Mouse (Mus musculus) CH12.LX (cell line): ENCODE measurements around the gene Nudt15. TPM values are rescaled to one million over a fixed set of nuclear protein-coding genes. Genes with fewer than 3 reads are reported as not detected.

Experiments used
- DNase-seq: peaks from one replicate; pipeline ENCODE4 v3.0.0-alpha.2; 2013; ENCODE audit errors: extremely low read depth
- H3K27ac ChIP-seq: 2 replicates; pipeline ENCODE4 v1.5.1; 2012; ENCODE audit warnings: low read depth, mild to moderate bottlenecking, control low read depth, moderate library complexity; ENCODE audit not compliant: insufficient read depth
- H3K27me3 ChIP-seq: replicated peaks from 2 replicates; pipeline ENCODE3; 2012; ENCODE audit warnings: inconsistent platforms
- H3K36me3 ChIP-seq, 2 experiments: replicated peaks in 1 of 2; 2 replicates each; pipeline versions ENCODE3 to v1.6.1; 2012; ENCODE audit warnings: inconsistent platforms in 1 of 2, low read length in 1 of 2, mild to moderate bottlenecking in 1 of 2, mixed read lengths in 1 of 2, moderate library complexity in 1 of 2; ENCODE audit not compliant: control insufficient read depth in 1 of 2, insufficient read depth in 1 of 2
- H3K4me1 ChIP-seq, 2 experiments: 2 replicates each; pipeline ENCODE4 v1.6.1; 2012; ENCODE audit warnings: inconsistent platforms in 1 of 2, moderate library complexity in 1 of 2; ENCODE audit not compliant: insufficient read depth in 2 of 2, control insufficient read depth in 1 of 2
- H3K4me2 ChIP-seq: 2 replicates; pipeline ENCODE4 v1.6.1; 2012; ENCODE audit warnings: low read depth, mild to moderate bottlenecking, control low read depth; ENCODE audit not compliant: poor library complexity, insufficient read depth, severe bottlenecking
- H3K4me3 ChIP-seq, 3 experiments: fragments of 150-350 bp in 1 of 3; sonication (generic) in 1 of 3; replicated peaks in 1 of 3; 2 replicates each; pipeline versions ENCODE3 to v1.5.1; 2011 to 2012; ENCODE audit warnings: low read depth in 2 of 3, low read length in 2 of 3, mild to moderate bottlenecking in 2 of 3, moderate library complexity in 2 of 3, control low read depth in 1 of 3, improper control_type of control experiment in 1 of 3, inconsistent platforms in 1 of 3, mixed read lengths in 1 of 3; ENCODE audit not compliant: poor library complexity in 1 of 3
- H3K79me2 ChIP-seq: replicated peaks from 2 replicates; pipeline ENCODE4 v1.6.1; 2012; ENCODE audit warnings: mild to moderate bottlenecking, moderate library complexity; ENCODE audit not compliant: control insufficient read depth, poor library complexity, insufficient read depth, severe bottlenecking; ENCODE audit errors: extremely low read depth
- H3K9ac ChIP-seq: 2 replicates; pipeline ENCODE4 v1.6.1; 2012; ENCODE audit warnings: low read depth, mild to moderate bottlenecking, control low read depth, moderate library complexity; ENCODE audit not compliant: insufficient read depth
- H3K9me3 ChIP-seq: replicated peaks from 2 replicates; pipeline ENCODE3; 2012; ENCODE audit warnings: low read length, inconsistent platforms, mixed read lengths
- BHLHE40 ChIP-seq: IDR thresholded peaks from 2 replicates; pipeline ENCODE4 v1.6.1; 2011; ENCODE audit warnings: mild to moderate bottlenecking, low read depth, low read length, improper control_type of control experiment
- CHD1 ChIP-seq: IDR thresholded peaks from 2 replicates; pipeline ENCODE4 v1.6.1; 2012; ENCODE audit warnings: low read depth, low read length, improper control_type of control experiment, inconsistent platforms
- CHD2 ChIP-seq: IDR thresholded peaks from 2 replicates; pipeline ENCODE4 v1.6.1; 2011; ENCODE audit warnings: low read length, improper control_type of control experiment
- CTCF ChIP-seq, 2 experiments: IDR thresholded peaks in 1 of 2; conservative IDR thresholded peaks in 1 of 2; 2 replicates each; pipeline ENCODE4 v1.5.1; 2011 to 2012; ENCODE audit warnings: low read depth in 2 of 2, low read length in 2 of 2, improper control_type of control experiment in 1 of 2, inconsistent platforms in 1 of 2, mild to moderate bottlenecking in 1 of 2, moderate library complexity in 1 of 2
- E2F4 ChIP-seq: IDR thresholded peaks from 2 replicates; pipeline ENCODE4 v1.6.1; 2011; ENCODE audit warnings: low read depth, low read length, improper control_type of control experiment; ENCODE audit not compliant: insufficient replicate concordance
- ELF1 ChIP-seq: IDR thresholded peaks from 2 replicates; pipeline ENCODE4 v1.6.1; 2014; ENCODE audit warnings: low read depth, mild to moderate bottlenecking, inconsistent platforms, low read length, improper control_type of control experiment
- ETS1 ChIP-seq: conservative IDR thresholded peaks from 2 replicates; pipeline ENCODE4 v1.6.1; 2012; ENCODE audit warnings: low read depth, mild to moderate bottlenecking, inconsistent platforms, low read length, improper control_type of control experiment, moderate library complexity
- IRF4 ChIP-seq: IDR thresholded peaks from 2 replicates; pipeline ENCODE4 v1.6.1; 2014; ENCODE audit warnings: low read depth, mild to moderate bottlenecking, inconsistent platforms, low read length, improper control_type of control experiment
- JUN ChIP-seq: IDR thresholded peaks from 2 replicates; pipeline ENCODE4 v1.6.1; 2011; ENCODE audit warnings: low read depth, mild to moderate bottlenecking, low read length, improper control_type of control experiment, moderate library complexity; ENCODE audit not compliant: insufficient read depth
- JUND ChIP-seq: conservative IDR thresholded peaks from 2 replicates; pipeline ENCODE4 v1.6.1; 2011; ENCODE audit warnings: low read depth, low read length, improper control_type of control experiment
- KAT2A ChIP-seq: IDR thresholded peaks from 2 replicates; pipeline ENCODE4 v1.6.1; 2012; ENCODE audit warnings: low read length, improper control_type of control experiment, inconsistent platforms; ENCODE audit not compliant: insufficient replicate concordance
- MAX ChIP-seq: IDR thresholded peaks from 2 replicates; pipeline ENCODE4 v1.6.1; 2011; ENCODE audit warnings: low read length, improper control_type of control experiment
- MEF2A ChIP-seq: IDR thresholded peaks from 2 replicates; pipeline ENCODE4 v1.6.1; 2014; ENCODE audit warnings: low read depth, mild to moderate bottlenecking, inconsistent platforms, low read length, improper control_type of control experiment, borderline replicate concordance
- MYC ChIP-seq: IDR thresholded peaks from 2 replicates; pipeline ENCODE4 v1.6.1; 2011; ENCODE audit warnings: low read depth, mild to moderate bottlenecking, improper control_type of control experiment, low read length
- PAX5 ChIP-seq: IDR thresholded peaks from 2 replicates; pipeline ENCODE4 v1.6.1; 2012; ENCODE audit warnings: low read length, inconsistent platforms, mixed read lengths
- POLR2AphosphoS2 ChIP-seq: IDR thresholded peaks from 2 replicates; pipeline ENCODE4 v1.6.1; 2011; ENCODE audit warnings: low read depth, low read length, improper control_type of control experiment
- SMC3 ChIP-seq: IDR thresholded peaks from 2 replicates; pipeline ENCODE4 v1.6.1; 2011; ENCODE audit warnings: low read depth, low read length, improper control_type of control experiment
- TBP ChIP-seq: conservative IDR thresholded peaks from 2 replicates; pipeline ENCODE4 v1.6.1; 2011; ENCODE audit warnings: low read depth, low read length, improper control_type of control experiment
- ZC3H11A ChIP-seq: IDR thresholded peaks from 2 replicates; pipeline ENCODE4 v1.6.1; 2012; ENCODE audit warnings: low read depth, mild to moderate bottlenecking, inconsistent platforms, low read length, improper control_type of control experiment
- ZNF384 ChIP-seq: IDR thresholded peaks from 2 replicates; pipeline ENCODE4 v1.6.1; 2012; ENCODE audit warnings: low read depth, low read length, improper control_type of control experiment, inconsistent platforms
- dilution Hi-C: fragments of 300-500 bp; cut with MboI; formaldehyde crosslinking; loops from 2 replicates; pipeline ENCODE4 v1.14.3; 2020; ENCODE audit warnings: low sequenced_read_pairs; ENCODE audit not compliant: extremely low pct_unique_long_range_greater_than_20kb, extremely low pct_ligation_motif_present
- in situ Hi-C: fragments of 300-500 bp; cut with MboI; formaldehyde crosslinking; loops from 3 replicates; pipeline ENCODE4 v1.14.3; 2019; ENCODE audit warnings: low sequenced_read_pairs, low pct_ligation_motif_present, low pct_unique_long_range_greater_than_20kb, mixed read lengths
- polyA plus RNA-seq: library from polyadenylated mRNA; unstranded; fragments of >175 nt; gene quantifications from 2 replicates; pipeline ENCODE4 v1.2.1, GENCODE M21; 2012; ENCODE audit warnings: low read depth; ENCODE audit not compliant: insufficient read length
- total RNA-seq, 2 experiments: library from RNA; depleted of rRNA; stranded (reverse); fragments of 300-350 nt in 1 of 2; fragments of >200 nt in 1 of 2; gene quantifications; 2 replicates each; pipeline ENCODE4 v1.2.3; 2012 to 2014

The Nudt15 gene
- total and polyA plus RNA-seq, 3 experiments: 2.5 to 9.0 (median 6.8) TPM

- in situ Hi-C loops (no loop called here), dilution Hi-C loops (no loop called here)
These were observed 54.7 kb downstream of the Nudt15 start for GRCm38 (mm10) chr14:73493356-73493755.

DNA sequence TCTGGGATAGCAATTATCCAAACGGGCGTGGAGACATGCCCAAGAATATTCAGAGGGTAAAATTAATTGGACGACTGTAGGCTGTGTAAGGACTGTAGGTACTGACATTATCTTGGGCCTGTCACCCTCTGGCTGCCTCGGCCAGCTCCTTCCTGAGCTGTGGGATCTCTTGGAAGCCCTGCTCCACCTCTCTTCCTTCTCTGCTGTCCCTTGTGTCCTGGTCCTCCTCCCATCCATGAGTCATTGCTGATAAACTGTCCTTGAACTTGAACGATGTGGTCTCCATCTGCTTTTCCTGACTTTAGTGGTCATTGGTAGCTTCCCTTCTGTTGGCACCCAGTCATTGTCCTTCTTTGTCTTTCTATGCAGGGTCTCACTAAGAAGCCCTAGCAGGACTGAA, 61.4 kb downstream of the Nudt15 start:
- dilution Hi-C loops: no loop called here
- Histone ChIP-seq H3K27ac (no peak overlapping the region), H3K79me2 (no peaks in the 10 kb centered on the region), H3K9ac (no peak overlapping the region), H3K4me3 (no peak overlapping the region), H3K9me3 (peaks cover 6% of the 10 kb centered on the region), H3K27me3 (no peaks in the 10 kb centered on the region), H3K36me3 (no peaks in the 10 kb centered on the region), H3K4me1 (peaks cover 4 to 17% of the 10 kb centered on the region in 2 experiments), H3K4me2 (no peak overlapping the region)
- TF ChIP-seq IRF4: no peak
- TF ChIP-seq JUND: no peak
- TF ChIP-seq ZC3H11A: no peak
- no peak for TF ChIP-seq MEF2A
- TF ChIP-seq CHD1: no peak
- no peak for TF ChIP-seq MYC
- in situ Hi-C loops: no loop called here
- DNase-seq: no peak

More at GRCm38 (mm10) chr14:73493356-73493755, 54.7 kb downstream of the Nudt15 start:
- H3K4me3 ChIP-seq: no peak overlapping the region
- no peak for TF ChIP-seq BHLHE40
- no peak for TF ChIP-seq MEF2A
- no peak for TF ChIP-seq ZNF384
- no peak for TF ChIP-seq MAX
- no peak for TF ChIP-seq CHD2
- TF ChIP-seq POLR2AphosphoS2: no peak
- no peak for TF ChIP-seq KAT2A
- no peak for TF ChIP-seq PAX5
- no peak for TF ChIP-seq TBP
- no peak for TF ChIP-seq E2F4
- no peak for TF ChIP-seq JUN
- TF ChIP-seq CTCF (conservative IDR thresholded peaks at IDR 0.05 in 1 of 2, IDR thresholded peaks at IDR 0.05 in 1 of 2; ENCODE audit: low read depth in 2 of 2, low read length in 2 of 2): no peak
- no peak for TF ChIP-seq SMC3
- no peak for TF ChIP-seq ELF1
- TF ChIP-seq ETS1: no peak
- TF ChIP-seq, all 38 proteins: peak for 0
- Histone ChIP-seq H3K9ac (no peak overlapping the region), H3K4me2 (no peak overlapping the region), H3K9me3 (peaks cover 9% of the 10 kb centered on the region), H3K27ac (no peak overlapping the region), H3K4me1 (peaks cover 0 to 6% of the 10 kb centered on the region in 2 experiments; a peak in 2 of 4 replicates), H3K27me3 (no peaks in the 10 kb centered on the region), H3K36me3 (no peaks in the 10 kb centered on the region), H3K79me2 (no peaks in the 10 kb centered on the region)
- no peak for DNase-seq
